Mouse (Mus musculus): ENCODE measurements around the gene Stat3.
A peak's percentile ranks its signal among the peaks of the same experiment; 100 is the strongest.

Stat3 gene

DNA sequence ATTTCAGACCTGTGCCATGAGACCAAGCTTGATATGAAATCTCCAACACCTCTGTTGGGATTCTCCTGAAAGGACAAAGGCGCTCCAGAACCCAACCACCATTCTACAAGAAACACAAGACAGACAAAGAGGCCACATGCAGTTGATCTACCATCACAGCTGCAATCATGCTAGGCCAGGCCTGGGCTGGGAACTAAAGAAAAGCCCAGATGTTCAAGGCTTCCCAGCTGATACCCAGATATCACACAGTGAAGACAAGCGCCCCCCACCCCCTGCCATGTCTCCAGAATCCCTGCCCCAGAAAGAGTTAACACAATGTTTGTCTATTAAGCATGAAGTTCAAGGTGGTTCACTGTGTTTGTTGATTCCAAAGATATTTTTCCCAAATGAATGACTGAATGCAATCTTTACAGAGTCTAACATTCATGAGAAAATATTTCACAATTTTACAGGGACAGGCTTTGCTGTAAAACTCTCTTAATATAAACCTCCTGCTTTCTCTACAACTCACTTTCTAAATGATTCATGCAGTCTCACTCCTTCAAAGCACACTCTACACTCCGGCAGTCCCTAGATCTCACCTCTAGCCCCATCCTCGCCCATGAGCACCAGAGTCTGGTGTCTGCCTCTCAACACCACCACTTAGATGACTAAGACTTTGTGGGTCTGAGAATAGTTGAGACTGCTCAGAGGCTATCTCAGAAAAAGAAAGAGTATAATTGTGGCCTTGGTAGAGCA is 18.3 kb downstream of the Stat3 start:
- no peak for DNase-seq (ENCODE audit: low spot score)

DNA sequence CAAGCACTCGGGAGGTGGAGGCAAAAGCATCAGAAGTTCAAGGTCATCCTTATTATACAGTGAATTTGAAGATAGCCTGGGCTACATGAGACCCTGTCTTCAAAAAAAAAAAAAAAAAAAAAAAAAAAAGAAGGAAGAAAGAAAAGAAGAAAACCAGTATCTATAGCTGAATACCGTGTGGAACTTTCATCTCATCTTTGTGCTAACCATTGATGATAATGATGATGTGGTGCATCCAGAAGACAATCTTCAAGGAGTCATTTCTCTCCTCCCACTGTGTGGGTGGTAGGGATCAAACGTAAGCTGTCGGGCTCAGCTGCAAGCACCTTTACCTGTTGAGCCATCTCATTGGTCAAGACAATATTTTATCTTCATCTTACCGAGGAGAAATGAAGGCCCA is 21.3 kb downstream of the Stat3 start:
- no peak for DNase-seq (ENCODE audit: low spot score)

- DNase-seq (ENCODE audit: low spot score), result no peak
These were observed 22.8 kb downstream of the Stat3 start for GRCm38 (mm10) chr11:100916432-100916971.

DNA sequence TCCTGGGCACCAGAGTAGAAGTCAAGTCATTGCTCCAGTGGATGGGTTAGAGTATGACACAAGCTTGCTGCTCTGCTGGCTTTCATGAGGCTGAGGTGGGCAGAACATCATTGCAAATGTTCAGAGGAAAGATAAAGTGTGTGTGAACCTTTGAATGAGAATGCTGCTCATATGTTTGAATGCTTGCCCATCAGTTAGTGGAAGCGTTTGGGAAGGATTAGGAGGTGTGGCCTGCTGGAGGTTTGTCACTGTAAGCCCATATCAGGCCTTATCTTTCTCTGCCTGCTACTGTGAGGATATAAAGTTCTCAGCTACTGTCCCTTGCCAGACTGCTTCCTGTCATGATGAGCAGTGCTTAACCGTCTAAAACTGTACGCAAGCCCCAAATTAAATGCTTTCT is 24.3 kb downstream of the Stat3 start:
- DNase-seq (ENCODE audit: low spot score), result no peak

GRCm38 (mm10) chr11:100914415-100914814 is 24.9 kb downstream of the Stat3 start:
- no peak for DNase-seq (ENCODE audit: low spot score)

GRCm38 (mm10) chr11:100912401-100913155 is 26.8 kb downstream of the Stat3 start:
- peak; percentile 70 for DNase-seq (ENCODE audit: low spot score)

- DNase-seq (ENCODE audit: low spot score), result no peak
These were observed 30.8 kb downstream of the Stat3 start for GRCm38 (mm10) chr11:100908567-100908966.

DNA sequence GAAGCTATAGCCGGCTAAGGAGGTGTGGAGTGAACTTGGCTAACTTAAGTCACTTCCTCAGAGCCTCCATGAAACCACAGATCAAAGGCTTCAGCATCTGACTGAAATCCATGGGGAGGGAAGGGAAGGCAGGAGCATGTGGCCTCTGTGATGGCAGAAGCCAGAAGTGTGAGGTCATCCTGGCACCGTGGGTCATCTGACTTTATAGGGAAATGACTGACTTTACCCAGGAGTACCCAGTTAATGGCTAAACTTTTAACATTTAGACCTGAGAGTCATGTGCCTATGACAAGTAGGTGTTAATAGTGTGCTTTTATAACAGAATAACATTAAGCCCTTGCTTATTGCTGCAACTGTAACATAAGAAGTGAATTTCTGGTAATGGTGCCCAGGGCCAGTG is 31.2 kb downstream of the Stat3 start:
- DNase-seq (ENCODE audit: low spot score), result no peak

GRCm38 (mm10) chr11:100906885-100907284 is 32.5 kb downstream of the Stat3 start:
- no peak for DNase-seq (ENCODE audit: low spot score)

DNA sequence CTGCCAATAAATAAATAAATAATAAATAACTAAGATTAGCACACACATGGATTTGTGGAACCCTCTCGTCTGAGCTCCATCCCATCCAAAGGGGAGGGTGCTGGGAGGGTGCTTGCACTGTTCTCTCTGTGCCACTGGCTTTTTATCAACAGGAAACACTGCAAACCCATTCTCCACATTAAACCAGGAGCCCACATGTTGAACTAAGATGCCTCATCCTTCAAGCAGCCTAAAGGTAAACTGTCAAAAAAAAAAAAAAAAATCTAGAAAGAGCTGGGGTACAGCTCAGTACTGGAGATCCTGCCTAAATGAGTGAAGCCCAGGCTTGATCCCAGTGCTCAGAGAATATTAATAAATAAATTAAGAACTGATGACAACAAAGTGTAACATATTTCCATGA is 33.4 kb downstream of the Stat3 start:
- DNase-seq (ENCODE audit: low spot score), result no peak

GRCm38 (mm10) chr11:100904580-100905351 is 34.6 kb downstream of the Stat3 start:
- no peak for DNase-seq (ENCODE audit: low spot score)

- no peak for DNase-seq (ENCODE audit: low spot score)
These were observed 40.7 kb downstream of the Stat3 start for GRCm38 (mm10) chr11:100898441-100899199.

DNA sequence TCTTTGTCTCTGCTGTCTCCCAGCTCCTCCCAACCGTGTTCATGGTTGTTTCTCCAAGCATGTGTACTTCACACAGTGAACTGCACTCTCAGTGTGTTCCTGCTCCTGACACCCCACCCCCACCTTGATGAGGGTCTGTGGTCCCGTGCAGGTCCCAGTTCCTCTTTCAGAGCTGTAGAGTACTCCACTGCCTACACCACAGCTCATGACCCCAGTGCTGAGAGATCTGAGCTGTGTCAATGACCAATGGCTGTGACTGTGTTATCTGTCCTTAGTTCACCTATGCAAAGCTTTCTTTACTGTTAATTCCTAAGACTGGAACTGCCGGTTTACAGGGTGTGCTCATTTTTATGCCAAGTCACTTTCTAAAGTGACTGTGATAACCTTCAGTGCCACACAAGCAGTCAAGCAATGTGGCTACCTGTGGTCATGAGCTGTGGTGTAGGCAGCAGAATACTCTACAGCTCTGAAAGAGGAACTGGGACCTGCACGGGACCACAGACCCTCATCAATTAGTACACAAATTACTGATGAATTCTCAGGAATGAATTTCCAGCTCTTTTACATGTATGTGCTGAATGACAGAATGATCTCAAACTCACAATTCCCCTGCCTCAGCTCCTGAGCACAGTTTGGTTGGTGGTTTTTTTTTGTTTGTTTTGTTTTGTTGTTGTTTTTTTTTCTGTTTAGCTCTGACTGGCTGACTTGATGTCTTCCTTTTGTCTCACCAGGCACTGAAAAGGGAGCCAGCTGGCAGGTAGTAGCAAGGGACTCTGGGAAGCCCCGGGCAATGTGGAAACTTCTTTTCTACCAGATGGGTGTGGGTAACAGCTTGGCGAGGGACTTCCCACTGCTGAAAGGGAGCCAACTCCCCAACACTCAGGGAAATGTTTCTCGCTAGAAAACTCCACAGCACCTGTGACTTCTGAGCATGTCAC is 41.8 kb downstream of the Stat3 start:
- no peak for DNase-seq (ENCODE audit: low spot score)

DNA sequence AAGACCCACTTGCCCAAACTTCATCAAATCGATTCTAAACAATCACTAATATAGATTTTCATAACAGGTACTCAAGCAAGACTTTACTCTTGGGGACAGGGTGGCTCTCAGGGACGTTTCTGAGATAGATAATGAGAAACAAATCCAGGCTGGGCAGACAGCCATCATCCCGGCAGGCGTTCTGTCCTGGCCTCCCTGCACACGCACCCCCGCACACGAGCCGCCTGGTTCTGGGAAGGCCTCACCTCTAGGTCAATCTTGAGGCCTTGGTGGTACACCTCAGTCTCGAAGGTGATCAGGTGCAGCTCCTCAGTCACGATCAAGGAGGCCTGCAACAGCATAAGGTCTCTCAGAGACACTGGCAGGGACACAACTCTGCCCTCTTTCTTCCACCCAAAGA is 43.3 kb downstream of the Stat3 start:
- DNase-seq (ENCODE audit: low spot score), result no peak

GRCm38 (mm10) chr11:100894146-100894918 is 45.0 kb downstream of the Stat3 start:
- no peak for DNase-seq (ENCODE audit: low spot score)

- DNase-seq (ENCODE audit: low spot score), result peak; percentile 91
These were observed 45.9 kb downstream of the Stat3 start for GRCm38 (mm10) chr11:100893482-100893881.

DNA sequence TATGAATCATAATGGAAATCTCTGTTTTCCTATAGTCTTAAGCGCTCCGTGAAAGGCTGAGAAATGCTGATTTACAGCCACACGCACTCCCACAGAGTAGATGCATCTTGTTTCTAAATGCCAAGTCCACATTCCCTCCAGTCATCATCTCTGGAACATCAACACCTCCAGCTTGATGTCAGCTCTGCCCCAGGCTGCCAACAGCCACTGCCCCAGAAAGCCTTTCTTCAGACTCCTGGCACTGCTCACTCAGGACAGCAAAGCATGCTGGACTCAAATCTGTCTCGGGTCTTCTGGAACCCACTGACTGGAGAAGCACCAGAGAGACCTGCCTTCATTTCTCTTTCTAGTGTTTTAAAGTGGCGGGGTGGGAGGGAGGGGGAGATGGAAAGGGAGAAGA is 46.9 kb downstream of the Stat3 start:
- DNase-seq (ENCODE audit: low spot score), result no peak

GRCm38 (mm10) chr11:100891256-100892123 is 47.9 kb downstream of the Stat3 start:
- DNase-seq (ENCODE audit: low spot score), result no peak

- no peak for DNase-seq (ENCODE audit: low spot score)
These were observed 48.9 kb downstream of the Stat3 start for GRCm38 (mm10) chr11:100890481-100890880.

Measured in lung, postnatal 25 days (tissue).